Mouse (Mus musculus): ENCODE results near the gene Cnot2. TPM values are rescaled to one million over a fixed set of nuclear protein-coding genes. Genes with fewer than 3 reads are reported as not detected.

Gene Cnot2
- polyA plus RNA-seq, 1 experiment from 2014 or later: 57.9 TPM

DNA sequence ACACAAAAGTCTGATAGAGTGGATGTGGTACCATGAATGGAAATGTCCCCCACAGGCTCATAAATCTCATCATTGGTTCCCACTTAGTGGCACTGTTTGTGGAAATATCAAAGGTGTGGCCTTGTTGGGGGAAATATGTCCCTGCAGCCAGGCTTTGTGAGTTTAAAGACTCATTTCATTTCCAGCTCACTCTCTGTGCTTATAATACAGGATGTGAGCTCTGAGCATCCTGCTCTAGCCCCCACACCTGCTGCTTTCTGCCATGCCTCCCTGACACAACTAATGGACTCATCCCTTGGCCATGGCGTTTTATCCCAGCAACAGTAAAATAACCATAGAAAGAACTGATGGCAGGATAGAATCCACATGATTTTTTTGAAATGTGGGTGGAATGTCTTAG lies 24.1 kb downstream of the Cnot2 start:
- Histone ChIP-seq H3K4me2 (no peak overlapping the region), H3K9ac (no peak overlapping the region), H3K27me3 (replicated peaks) (no peaks in the 10 kb centered on the region), H3K36me3 (peaks cover 7% of the 10 kb centered on the region), H3K4me1 (peaks cover 23% of the 10 kb centered on the region), H3K9me3 (replicated peaks) (no peaks in the 10 kb centered on the region), H3K4me3 (no peak overlapping the region), H3K27ac (no peak overlapping the region)
- 89% methylated on average over 1 of the region's 1 CpGs for WGBS (ENCODE audit: insufficient replicate concordance)
- no peak for ATAC-seq

DNA sequence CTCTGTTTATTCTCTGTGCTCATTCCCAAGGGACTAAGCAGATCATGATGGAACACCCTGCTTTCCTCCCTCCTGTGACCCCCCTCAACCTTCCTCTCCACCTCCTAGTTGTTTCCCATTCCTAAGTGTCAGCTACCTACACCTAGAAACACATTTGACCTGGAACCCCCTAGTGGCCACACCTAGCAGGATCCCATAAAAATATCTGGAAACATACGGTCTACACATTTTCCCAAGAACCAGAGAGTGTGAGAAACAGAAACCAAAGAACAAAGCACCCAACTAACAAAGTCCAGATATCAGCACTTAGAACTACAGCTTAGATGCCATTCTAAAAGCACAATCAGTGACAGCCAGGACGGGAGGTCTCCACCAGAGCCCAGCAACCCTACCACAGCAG lies 26.9 kb downstream of the Cnot2 start:
- H3K27me3 ChIP-seq (replicated peaks): no peaks in the 10 kb centered on the region
- H3K4me2 ChIP-seq: no peak overlapping the region
- H3K27ac ChIP-seq: no peak overlapping the region
- no peaks in the 10 kb centered on the region for H3K9me3 ChIP-seq (replicated peaks)
- ATAC-seq: no peak
- no peak overlapping the region for H3K4me3 ChIP-seq
- WGBS (ENCODE audit: insufficient replicate concordance): 55% methylated on average over 2 of the region's 2 CpGs
- H3K4me1 ChIP-seq: peaks cover 31% of the 10 kb centered on the region
- H3K9ac ChIP-seq: no peak overlapping the region
- peaks cover 7% of the 10 kb centered on the region for H3K36me3 ChIP-seq

DNA sequence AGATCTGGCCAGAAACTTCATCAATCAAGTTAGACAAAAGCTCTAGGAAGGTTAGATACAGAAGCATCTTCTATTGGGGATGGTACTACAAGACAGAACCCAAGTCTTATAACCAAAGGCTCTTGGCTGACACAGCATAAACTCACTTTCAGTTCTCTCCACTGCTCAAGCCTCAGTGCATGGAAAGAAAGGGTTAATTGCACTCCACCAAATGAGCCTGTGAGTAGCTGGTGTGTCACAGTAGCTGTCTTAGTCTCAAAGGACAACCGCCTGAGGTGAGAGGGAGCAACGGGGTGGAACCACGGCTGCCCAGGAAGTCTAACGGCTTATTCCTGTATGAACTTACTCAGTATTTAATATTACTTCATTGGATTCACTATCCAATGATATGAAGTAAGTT lies 33.4 kb downstream of the Cnot2 start:
- Histone ChIP-seq H3K4me1 (peaks cover 21% of the 10 kb centered on the region), H3K36me3 (peaks cover 11% of the 10 kb centered on the region; the same call in 1 of the 2 replicates), H3K9me3 (replicated peaks) (no peaks in the 10 kb centered on the region), H3K27ac (no peak overlapping the region), H3K4me3 (no peak overlapping the region), H3K27me3 (replicated peaks) (no peaks in the 10 kb centered on the region), H3K4me2 (no peak overlapping the region), H3K9ac (no peak overlapping the region)
- 60% methylated on average over 4 of the region's 4 CpGs for WGBS (ENCODE audit: insufficient replicate concordance)
- ATAC-seq: no peak

DNA sequence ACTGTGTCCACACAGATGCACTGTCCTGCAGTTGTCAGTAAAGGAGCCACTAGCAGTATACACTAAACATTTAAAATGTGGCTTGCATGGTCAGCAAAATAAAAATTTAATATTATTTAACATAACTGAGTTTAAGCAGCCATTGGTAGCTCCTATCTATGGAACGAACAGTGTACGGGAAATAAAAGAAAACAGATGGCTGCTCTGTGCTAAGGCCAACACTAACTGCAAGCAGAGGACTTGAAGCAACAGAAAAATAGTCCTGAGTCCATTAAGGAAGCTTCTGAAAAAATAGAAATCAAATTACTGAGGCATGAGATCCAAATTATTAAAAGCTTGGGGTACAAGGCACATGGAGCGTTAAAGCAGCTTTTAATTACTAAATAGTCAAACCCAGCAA lies 35.1 kb downstream of the Cnot2 start:
- Histone ChIP-seq H3K36me3 (peaks cover 11% of the 10 kb centered on the region; the same call in 1 of the 2 replicates), H3K4me3 (no peak overlapping the region), H3K27ac (no peak overlapping the region), H3K27me3 (replicated peaks) (no peaks in the 10 kb centered on the region), H3K9me3 (replicated peaks) (no peaks in the 10 kb centered on the region), H3K4me1 (peaks cover 18% of the 10 kb centered on the region), H3K9ac (no peak overlapping the region), H3K4me2 (no peak overlapping the region)
- 90% methylated on average over 3 of the region's 3 CpGs for WGBS (ENCODE audit: insufficient replicate concordance)
- ATAC-seq: no peak

DNA sequence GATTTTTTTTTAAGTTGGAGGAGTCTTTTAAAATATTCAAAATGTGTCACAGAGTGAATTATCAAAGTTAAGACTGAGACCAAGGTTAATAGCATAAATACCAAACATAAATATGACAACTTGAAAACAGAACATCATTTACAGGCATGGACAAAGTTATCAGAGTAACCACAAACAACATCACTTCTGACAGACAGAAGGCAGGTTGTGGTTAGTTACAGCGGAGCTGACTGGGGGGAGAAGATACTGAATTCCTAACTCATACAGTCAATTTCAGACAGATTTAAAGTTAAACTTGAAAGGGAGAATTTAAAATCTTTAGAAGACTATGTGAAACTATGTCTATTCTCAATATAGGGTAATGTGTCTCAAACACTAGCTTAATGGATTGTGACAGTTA lies 38.2 kb downstream of the Cnot2 start:
- H3K36me3 ChIP-seq: peaks cover 12% of the 10 kb centered on the region; the same call in 1 of the 2 replicates
- H3K9me3 ChIP-seq (replicated peaks): no peaks in the 10 kb centered on the region
- H3K4me3 ChIP-seq: no peak overlapping the region
- no peaks in the 10 kb centered on the region for H3K27me3 ChIP-seq (replicated peaks)
- no peak overlapping the region for H3K9ac ChIP-seq
- no peak for ATAC-seq
- H3K4me2 ChIP-seq: no peak overlapping the region
- peaks cover 7% of the 10 kb centered on the region; the same call in 1 of the 2 replicates for H3K4me1 ChIP-seq
- no peak overlapping the region for H3K27ac ChIP-seq
- WGBS (ENCODE audit: insufficient replicate concordance): 22% methylated on average over 1 of the region's 1 CpGs

DNA sequence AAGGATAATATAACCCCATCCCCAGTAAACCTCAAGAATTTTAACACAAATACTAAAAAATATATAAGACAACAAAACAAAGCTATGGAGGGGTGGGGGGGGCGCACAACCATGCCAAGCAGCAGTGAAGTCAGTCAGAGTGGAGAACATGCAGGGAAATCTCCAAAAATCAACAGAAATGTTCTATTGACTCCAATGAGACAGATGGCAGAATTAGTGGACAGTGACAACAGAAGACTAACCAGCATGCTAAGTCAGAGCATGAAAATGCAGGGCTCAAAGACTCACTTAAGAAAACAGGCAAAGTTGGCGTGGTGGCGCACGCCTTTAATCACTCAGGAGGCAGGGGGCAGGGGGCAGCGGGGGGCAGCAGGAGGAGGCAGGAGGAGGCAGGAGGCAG lies 40.6 kb downstream of the Cnot2 start:
- Histone ChIP-seq H3K27ac (no peak overlapping the region), H3K4me1 (peaks cover 7% of the 10 kb centered on the region; the same call in 1 of the 2 replicates), H3K4me3 (no peak overlapping the region), H3K9ac (no peak overlapping the region), H3K27me3 (replicated peaks) (no peaks in the 10 kb centered on the region), H3K4me2 (no peak overlapping the region), H3K36me3 (peaks cover 5% of the 10 kb centered on the region; the same call in 1 of the 2 replicates), H3K9me3 (replicated peaks) (no peaks in the 10 kb centered on the region)
- 84% methylated on average over 5 of the region's 5 CpGs for WGBS (ENCODE audit: insufficient replicate concordance)
- no peak for ATAC-seq

DNA sequence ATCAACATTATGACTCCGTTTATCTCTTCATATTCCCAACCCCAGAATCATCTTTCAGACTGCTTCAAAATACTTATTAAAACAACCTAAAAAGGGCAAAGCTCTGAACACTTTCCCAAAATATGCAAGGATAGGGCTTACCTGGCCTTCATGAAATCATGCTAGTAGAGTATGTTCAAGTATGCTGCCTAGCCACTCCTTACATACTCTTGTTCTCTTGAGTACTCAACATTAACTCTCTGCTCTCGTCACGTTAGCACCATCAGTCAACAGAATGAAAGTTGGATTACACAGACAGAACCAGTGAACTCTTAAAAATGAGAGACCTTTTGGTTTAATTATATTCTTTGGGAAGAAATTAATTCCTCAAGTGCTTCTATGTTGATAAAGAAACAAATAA lies 43.8 kb downstream of the Cnot2 start:
- Histone ChIP-seq H3K4me3 (no peak overlapping the region), H3K27me3 (replicated peaks) (no peaks in the 10 kb centered on the region), H3K4me1 (peaks cover 3% of the 10 kb centered on the region; the same call in 1 of the 2 replicates), H3K9me3 (replicated peaks) (no peaks in the 10 kb centered on the region), H3K27ac (no peak overlapping the region), H3K36me3 (0 out of 2 replicates have a peak, but pooled peaks cover 2% of the 10 kb centered on the region), H3K4me2 (no peak overlapping the region), H3K9ac (no peak overlapping the region)
- WGBS (ENCODE audit: insufficient replicate concordance): 90% methylated on average over 3 of the region's 3 CpGs
- ATAC-seq: no peak

DNA sequence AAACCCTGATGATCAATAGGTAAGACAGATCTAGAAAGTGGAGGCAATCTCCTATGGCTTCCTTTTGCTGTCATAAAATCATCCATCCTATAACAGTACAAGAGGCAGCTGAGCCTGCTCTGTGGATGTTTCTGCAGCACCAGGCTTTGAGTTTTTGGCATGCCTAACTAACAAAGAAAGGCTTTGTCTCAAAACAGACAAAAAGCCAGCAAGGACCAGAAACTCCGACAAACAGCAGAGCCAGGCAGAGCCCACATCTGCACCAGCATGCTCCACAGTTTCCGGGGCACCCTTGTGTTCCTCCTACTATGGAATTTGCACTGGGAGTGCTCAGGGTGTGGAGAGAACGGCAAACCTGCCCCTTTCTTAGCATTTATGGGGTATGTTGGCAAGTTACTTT lies 47.0 kb downstream of the Cnot2 start:
- 85% methylated on average over 3 of the region's 3 CpGs for WGBS (ENCODE audit: insufficient replicate concordance)
- no peak for ATAC-seq
- H3K9ac ChIP-seq: no peak overlapping the region
- H3K4me1 ChIP-seq: no peaks in the 10 kb centered on the region
- H3K4me3 ChIP-seq: no peak overlapping the region
- H3K4me2 ChIP-seq: no peak overlapping the region
- H3K36me3 ChIP-seq: 0 out of 2 replicates have a peak, but pooled peaks cover 2% of the 10 kb centered on the region
- H3K9me3 ChIP-seq (replicated peaks): no peaks in the 10 kb centered on the region
- H3K27me3 ChIP-seq (replicated peaks): no peaks in the 10 kb centered on the region
- no peak overlapping the region for H3K27ac ChIP-seq

DNA sequence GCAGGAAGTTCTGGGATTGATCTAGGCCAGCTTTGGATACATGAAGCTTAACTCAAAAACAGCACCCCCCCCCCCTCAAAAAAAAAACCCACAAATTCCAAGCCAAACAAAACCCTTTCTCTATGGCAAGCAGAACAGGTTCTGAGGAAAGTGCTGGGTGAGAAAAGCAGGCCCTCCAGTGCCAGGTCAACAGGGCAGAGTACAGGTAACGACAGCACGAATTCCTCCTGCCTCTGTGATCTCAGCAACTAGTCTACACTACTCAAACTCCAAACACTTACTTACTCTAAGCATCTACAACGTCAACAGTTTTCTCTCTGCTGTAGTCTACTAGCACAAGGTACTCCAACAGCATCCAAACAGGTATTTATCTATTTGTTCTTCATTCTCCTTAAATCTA lies 48.8 kb downstream of the Cnot2 start:
- no peak overlapping the region for H3K9ac ChIP-seq
- no peak overlapping the region for H3K27ac ChIP-seq
- H3K4me2 ChIP-seq: no peak overlapping the region
- H3K36me3 ChIP-seq: peaks cover 2% of the 10 kb centered on the region; the same call in 1 of the 2 replicates
- no peak for ATAC-seq
- no peaks in the 10 kb centered on the region for H3K27me3 ChIP-seq (replicated peaks)
- WGBS (ENCODE audit: insufficient replicate concordance): 75% methylated on average over 3 of the region's 3 CpGs
- H3K4me1 ChIP-seq: peaks cover 4% of the 10 kb centered on the region; the same call in 1 of the 2 replicates
- H3K4me3 ChIP-seq: no peak overlapping the region
- no peaks in the 10 kb centered on the region for H3K9me3 ChIP-seq (replicated peaks)

DNA sequence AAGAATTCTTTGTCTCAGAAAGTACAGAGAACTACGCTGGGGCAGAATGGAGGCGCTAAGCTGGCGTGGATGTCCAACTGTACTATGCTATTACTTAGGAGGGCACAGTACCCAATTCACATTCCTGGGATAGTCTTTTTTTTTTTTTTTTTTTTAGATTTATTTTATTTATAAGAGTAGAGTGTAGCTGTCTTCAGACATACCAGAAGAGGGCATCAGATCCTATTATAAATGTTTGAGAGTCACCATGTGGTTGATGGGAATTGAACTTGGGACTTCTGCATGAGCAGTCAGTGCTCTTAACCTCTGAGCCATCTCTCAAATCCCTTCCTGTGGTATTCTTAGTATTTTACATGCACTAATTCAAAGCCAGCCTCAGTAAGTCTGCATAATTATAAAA lies 50.2 kb downstream of the Cnot2 start:
- no peaks in the 10 kb centered on the region for H3K27me3 ChIP-seq (replicated peaks)
- ATAC-seq: no peak
- no peak overlapping the region for H3K27ac ChIP-seq
- peaks cover 4% of the 10 kb centered on the region; the same call in 1 of the 2 replicates for H3K4me1 ChIP-seq
- peaks cover 5% of the 10 kb centered on the region; the same call in 1 of the 2 replicates for H3K36me3 ChIP-seq
- H3K9me3 ChIP-seq (replicated peaks): no peaks in the 10 kb centered on the region
- H3K4me3 ChIP-seq: no peak overlapping the region
- H3K9ac ChIP-seq: no peak overlapping the region
- 94% methylated on average over 3 of the region's 3 CpGs for WGBS (ENCODE audit: insufficient replicate concordance)
- no peak overlapping the region for H3K4me2 ChIP-seq

DNA sequence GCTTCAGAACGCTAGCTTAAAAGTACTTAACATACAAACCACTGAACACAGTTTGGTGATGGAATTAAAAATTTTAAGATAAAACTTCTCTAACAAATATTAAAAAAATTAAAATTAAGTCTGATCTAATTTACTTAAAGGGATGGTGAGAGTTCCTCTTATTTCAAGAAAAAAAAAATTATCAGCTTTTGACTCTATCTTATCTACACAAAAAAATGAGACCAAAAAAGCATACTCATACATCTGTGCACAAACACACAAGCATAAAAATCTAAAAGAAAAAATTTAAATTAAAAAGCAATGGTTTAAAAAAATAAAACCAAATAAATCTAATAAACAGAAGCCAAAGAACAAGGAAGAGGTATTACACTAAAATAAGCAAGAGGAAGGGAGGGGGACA lies 61.7 kb downstream of the Cnot2 start:
- Histone ChIP-seq H3K36me3 (no peaks in the 10 kb centered on the region), H3K9ac (no peak overlapping the region), H3K4me3 (no peak overlapping the region), H3K27ac (no peak overlapping the region), H3K27me3 (replicated peaks) (no peaks in the 10 kb centered on the region), H3K4me2 (no peak overlapping the region), H3K4me1 (no peaks in the 10 kb centered on the region), H3K9me3 (replicated peaks) (no peaks in the 10 kb centered on the region)
- 95% methylated on average over 1 of the region's 1 CpGs for WGBS (ENCODE audit: insufficient replicate concordance)
- no peak for ATAC-seq

DNA sequence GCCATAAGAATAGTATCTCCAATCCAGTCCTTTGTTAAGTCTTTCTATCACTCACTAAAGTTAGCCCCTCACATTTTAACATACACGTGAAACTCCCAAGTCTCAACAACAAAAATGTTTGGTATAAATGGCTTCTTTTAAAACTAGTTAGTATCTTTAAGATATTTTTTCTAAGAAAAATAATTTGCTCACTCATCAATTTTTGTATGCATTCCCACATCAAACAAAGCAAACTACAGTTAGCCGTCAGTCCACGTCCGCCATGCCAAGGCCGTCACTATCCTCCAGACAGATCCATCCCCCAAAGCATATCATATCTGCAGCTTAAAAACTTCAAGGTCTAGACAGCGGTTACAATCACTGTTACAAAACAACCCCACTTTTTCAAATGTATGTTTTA lies 65.7 kb downstream of the Cnot2 start:
- no peak for ATAC-seq
- 85% methylated on average over 6 of the region's 6 CpGs for WGBS (ENCODE audit: insufficient replicate concordance)
- H3K27me3 ChIP-seq (replicated peaks): no peaks in the 10 kb centered on the region

DNA sequence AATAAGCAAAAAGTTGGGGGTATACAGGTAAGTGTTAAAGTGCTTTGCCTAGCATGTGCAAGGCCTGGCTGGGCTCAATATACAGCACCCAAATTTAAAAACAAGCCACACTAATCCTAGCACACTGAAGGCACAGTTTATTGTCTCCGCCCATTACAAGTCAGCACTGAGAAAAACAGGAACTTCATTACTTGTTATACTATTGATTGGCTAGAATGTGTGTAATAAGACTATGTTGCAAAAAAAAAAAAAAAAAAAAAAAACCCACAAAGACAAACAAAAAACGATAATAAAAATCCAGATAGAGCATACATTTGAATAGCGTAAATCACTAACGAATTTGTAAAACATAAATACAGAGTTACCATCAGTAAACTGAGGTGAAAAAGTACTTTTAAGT lies 66.2 kb downstream of the Cnot2 start:
- Histone ChIP-seq H3K9me3 (replicated peaks) (no peaks in the 10 kb centered on the region), H3K9ac (no peak overlapping the region), H3K27ac (no peak overlapping the region), H3K36me3 (no peaks in the 10 kb centered on the region; the same call in 1 of the 2 replicates), H3K4me2 (no peak overlapping the region), H3K27me3 (replicated peaks) (no peaks in the 10 kb centered on the region), H3K4me1 (peaks cover 8% of the 10 kb centered on the region; the same call in 1 of the 2 replicates), H3K4me3 (no peak overlapping the region)
- 80% methylated on average over 4 of the region's 4 CpGs for WGBS (ENCODE audit: insufficient replicate concordance)
- no peak for ATAC-seq

More for the DNA sequence above, 65.7 kb downstream of the Cnot2 start:
- no peak overlapping the region for H3K4me2 ChIP-seq
- no peaks in the 10 kb centered on the region for H3K9me3 ChIP-seq (replicated peaks)
- no peaks in the 10 kb centered on the region; the same call in 1 of the 2 replicates for H3K36me3 ChIP-seq
- no peak overlapping the region for H3K4me3 ChIP-seq
- no peak overlapping the region for H3K27ac ChIP-seq
- peaks cover 8% of the 10 kb centered on the region; the same call in 1 of the 2 replicates for H3K4me1 ChIP-seq
- H3K9ac ChIP-seq: no peak overlapping the region
